Mouse (Mus musculus) heart, adult 2 months (tissue): Measurements from ENCODE around the gene Pik3cd.

Experiments used
- CTCF ChIP-seq: fragments of 200-600 bp; IDR thresholded peaks from 2 replicates; pipeline ENCODE4 v1.8.1; 2022; ENCODE audit warnings: antibody characterized with exemption, mild to moderate bottlenecking, moderate library complexity
- EP300 ChIP-seq: fragments of 200-500 bp; IDR thresholded peaks from 2 replicates; pipeline ENCODE4 v1.6.1; 2011; ENCODE audit warnings: low read depth, low read length, control low read depth; ENCODE audit not compliant: insufficient read depth
- POLR2A ChIP-seq: fragments of 200-500 bp; IDR thresholded peaks from 2 replicates; pipeline ENCODE4 v1.6.1; 2011; ENCODE audit warnings: mild to moderate bottlenecking, low read depth, low read length, control low read depth; ENCODE audit not compliant: insufficient read depth

DNA sequence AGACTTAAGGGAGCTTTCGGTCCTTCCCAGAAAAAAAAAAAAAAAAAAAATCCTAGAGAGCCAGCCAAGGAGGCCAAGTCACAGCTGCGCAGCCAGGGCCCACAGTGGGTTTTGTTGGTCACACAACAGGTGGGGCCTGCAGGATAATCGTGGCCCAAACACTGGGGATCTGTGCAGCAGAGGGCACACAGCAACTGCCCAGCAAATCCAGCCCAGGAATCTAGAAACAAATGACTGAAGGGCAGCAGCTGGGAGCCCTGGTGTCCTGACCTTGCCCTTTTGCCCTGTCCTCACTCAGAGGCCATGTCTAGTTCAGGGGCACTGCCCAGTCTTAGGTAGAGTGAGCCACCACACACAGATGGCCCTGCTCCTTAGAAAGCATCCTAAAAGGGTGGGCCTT, 29.9 kb upstream of the Pik3cd start:
- no peak for TF ChIP-seq CTCF
- no peak for TF ChIP-seq POLR2A
- no peak for TF ChIP-seq EP300
